Mouse (Mus musculus) gastrocnemius, adult 8-10 months (tissue): ENCODE results near the gene Slc4a2. TPM values are rescaled to one million over a fixed set of nuclear protein-coding genes. Genes with fewer than 3 reads are reported as not detected.

Source experiments
- DNase-seq, 2 experiments: peaks; one replicate each; pipeline ENCODE4 v3.0.0; 2022; ENCODE audit warnings: low spot score in 2 of 2
- total RNA-seq, 4 experiments: library from RNA; stranded (reverse); gene quantifications; 2 replicates each; pipeline ENCODE4 v1.2.4; 2022

Slc4a2 gene
- total RNA-seq, 4 experiments from 2014 or later, result 10.7 to 14.5 (median 12.6) TPM

- DNase-seq, result peak in 1 of 2 experiments; percentile 20
These were observed 1.9 kb downstream of the Slc4a2 start for GRCm38 (mm10) chr5:24425421-24426036.

- no peak for DNase-seq
These were observed 2.4 kb downstream of the Slc4a2 start for GRCm38 (mm10) chr5:24426037-24426432.

- no peak for DNase-seq
These were observed 3.1 kb downstream of the Slc4a2 start for GRCm38 (mm10) chr5:24426556-24427284.

- DNase-seq, result no peak
These were observed 3.6 kb downstream of the Slc4a2 start for GRCm38 (mm10) chr5:24427285-24427633.

DNA sequence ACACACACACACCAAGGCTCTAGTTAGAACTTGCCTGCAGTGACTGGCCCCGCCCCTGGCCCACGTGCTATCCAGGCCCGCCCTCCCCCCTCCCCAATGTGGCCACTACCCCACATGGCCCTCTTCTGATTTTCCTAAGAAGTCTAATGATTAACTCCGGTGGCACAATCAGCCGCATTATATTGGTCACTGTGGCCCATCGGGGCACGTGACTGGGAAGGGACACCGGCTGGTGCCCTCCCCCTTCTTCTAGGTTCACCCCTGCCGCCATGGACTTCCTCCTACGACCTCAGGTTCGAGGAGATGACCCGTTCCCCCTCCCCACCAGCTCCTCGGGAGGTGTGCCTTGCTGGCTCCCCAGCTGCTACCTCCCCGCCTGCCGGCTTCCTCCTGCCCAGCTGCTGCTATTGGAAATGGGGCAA, 4.4 kb downstream of the Slc4a2 start:
- DNase-seq, result no peak

DNA sequence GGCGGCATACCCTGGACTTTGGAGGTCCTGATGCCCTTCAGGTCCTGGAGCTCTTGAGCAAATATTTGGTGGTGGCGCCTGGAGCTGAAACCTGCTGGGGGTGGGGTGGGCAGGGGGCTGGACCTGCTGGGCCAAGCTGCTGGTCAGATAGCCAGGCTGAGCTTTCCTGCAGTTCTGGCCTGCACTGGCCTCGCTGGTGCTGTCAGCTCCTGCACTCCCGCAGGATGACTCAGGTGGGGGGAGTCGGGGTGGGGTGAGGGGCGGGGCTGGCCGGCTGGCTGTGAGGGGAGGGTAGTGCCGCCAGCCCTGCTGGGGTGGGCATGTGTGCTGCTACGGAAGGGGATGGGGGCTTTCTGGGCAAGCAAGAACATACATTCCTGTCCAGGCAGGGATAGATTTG, 5.0 kb downstream of the Slc4a2 start:
- no peak for DNase-seq

DNA sequence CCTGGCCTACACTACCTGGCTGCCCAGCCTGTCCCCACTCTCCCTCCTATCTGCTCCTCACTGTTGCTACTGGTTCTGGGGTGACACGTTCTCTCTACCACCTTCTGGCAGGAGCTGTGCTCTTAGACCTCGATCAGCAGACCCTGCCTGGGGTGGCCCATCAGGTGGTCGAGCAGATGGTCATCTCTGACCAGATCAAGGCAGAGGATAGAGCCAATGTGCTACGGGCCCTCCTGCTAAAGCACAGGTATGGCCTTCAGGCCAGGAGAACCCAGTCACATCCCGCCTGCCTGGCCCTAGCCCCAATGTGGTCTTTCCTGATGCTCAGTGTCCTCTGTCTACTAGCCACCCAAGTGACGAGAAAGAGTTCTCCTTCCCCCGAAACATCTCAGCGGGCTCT, 10.4 kb downstream of the Slc4a2 start:
- DNase-seq, result no peak

- no peak for DNase-seq
These were observed 17.6 kb downstream of the Slc4a2 start for GRCm38 (mm10) chr5:24441187-24441586.

GRCm38 (mm10) chr5:24442029-24442428, 18.4 kb downstream of the Slc4a2 start:
- no peak for DNase-seq

GRCm38 (mm10) chr5:24443204-24443603, 19.6 kb downstream of the Slc4a2 start:
- no peak for DNase-seq

DNA sequence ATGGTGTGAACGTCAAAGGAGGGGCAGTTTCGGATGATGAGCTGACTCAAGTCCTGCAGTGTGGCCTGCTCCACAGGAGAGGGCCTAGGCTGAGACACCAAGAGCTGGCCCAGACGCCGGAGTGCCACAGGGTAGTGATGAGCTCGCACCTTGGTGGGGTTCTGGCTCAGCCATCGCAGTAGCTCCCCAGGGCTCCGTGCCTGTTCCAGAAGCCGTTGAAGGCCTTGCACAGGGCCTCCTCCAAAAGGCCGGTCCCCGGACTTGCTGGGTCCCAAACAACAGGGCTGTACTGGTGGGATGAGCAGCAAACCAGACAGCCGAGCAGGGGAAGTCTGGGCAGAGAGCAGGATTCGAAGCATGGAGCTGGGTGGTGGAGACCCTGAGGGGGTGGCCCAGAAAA, 20.3 kb downstream of the Slc4a2 start:
- DNase-seq, result no peak

DNA sequence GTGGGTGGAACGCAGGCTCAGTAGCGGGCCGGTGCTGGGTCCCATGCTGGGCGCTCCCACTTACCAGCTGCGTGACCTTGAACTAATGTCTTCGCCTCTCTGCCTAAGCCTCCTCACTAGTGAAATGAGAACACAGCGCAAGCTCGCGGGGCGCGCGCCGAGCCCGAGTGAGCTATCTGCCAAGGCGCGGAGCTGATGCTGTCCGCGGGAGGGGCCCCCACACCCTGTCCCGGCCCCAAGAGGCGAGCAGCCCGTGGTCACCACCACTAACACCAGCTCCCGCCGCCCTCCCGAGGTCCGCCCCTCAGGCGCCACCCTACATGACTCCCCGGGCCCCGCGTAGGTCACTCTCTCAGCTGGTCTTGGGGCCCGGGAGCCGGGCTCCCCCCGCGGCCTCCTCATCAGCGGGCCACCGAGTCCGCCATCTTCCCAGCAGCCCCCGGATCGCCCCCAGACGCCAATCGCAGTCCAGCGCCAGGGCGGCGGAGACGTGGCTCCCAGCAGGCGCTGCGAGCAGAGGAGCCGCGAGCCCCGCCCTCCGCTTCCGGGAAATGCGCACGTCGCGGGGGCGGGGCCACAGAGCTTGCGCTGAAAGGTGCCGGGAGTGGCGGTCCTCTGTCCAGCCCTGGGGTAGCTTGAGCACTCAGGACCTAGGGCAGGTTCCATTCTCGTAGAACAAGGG, 21.2 kb downstream of the Slc4a2 start, which contains the start of gene Fastk:
Fastk (minus strand) TSS at position 542 of the 682 bp plus-strand sequence.
- peak; percentile 86 to 94 for DNase-seq

DNA sequence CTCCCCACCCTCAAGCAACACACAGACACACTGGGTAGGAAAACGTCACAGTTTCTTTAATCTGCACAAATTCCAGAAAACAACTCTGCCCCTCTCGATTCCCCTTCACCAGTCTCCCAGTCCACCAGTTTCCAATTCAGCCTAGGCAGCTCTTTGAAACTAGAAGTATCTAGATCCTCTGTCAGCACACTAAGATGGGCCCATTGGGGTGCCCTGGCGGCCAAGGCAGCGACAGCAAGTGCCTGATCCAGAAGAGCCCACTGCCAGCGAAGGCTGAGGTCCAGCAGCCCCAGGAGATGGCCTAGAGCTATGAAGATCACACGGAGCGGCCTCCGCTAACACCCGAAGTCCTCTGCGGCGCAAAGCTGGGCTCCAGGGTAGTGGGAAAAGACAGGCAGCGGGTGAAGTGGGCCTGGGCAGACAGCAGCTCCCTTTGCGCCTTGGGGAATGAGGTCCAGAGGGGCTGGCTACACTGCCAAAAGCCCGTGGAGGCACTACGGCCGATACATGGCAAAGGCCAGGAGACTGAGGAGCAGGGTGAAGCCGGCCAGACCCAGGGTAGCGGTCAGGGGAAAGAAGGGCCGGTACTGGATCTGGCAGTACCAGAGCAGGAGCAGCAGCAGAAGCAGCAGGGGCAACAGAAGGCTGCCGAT, 21.9 kb downstream of the Slc4a2 start:
- no peak for DNase-seq

DNA sequence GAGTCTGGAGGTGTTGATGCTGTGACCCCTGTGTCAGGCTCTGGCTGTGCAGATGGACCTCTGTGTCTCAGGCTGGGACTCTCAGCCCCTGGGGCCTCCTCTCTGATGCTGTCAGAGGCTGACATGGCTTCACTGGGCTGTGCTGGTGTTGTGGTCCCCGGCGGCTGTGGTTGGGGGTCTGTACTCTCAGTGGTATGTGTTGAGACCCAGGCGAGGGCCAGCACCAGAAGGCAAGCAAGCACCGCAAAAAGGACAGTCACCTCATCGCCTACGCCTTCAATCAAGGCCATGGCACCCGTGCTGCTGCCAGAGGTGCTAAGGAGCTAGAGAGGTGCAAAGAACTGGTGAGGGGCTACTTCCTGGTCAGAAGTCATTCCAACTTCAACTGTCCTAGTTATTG, 23.0 kb downstream of the Slc4a2 start:
- no peak for DNase-seq

- DNase-seq, result peak; percentile 72 to 80
These were observed 24.1 kb downstream of the Slc4a2 start, which contains the start of gene Tmub1 for GRCm38 (mm10) chr5:24447624-24448298. Gene Tmub1, minus strand, starts transcription at chr5:24447854.

GRCm38 (mm10) chr5:24451264-24452029, 27.8 kb downstream of the Slc4a2 start:
- DNase-seq, result peak; percentile 79 to 86

DNA sequence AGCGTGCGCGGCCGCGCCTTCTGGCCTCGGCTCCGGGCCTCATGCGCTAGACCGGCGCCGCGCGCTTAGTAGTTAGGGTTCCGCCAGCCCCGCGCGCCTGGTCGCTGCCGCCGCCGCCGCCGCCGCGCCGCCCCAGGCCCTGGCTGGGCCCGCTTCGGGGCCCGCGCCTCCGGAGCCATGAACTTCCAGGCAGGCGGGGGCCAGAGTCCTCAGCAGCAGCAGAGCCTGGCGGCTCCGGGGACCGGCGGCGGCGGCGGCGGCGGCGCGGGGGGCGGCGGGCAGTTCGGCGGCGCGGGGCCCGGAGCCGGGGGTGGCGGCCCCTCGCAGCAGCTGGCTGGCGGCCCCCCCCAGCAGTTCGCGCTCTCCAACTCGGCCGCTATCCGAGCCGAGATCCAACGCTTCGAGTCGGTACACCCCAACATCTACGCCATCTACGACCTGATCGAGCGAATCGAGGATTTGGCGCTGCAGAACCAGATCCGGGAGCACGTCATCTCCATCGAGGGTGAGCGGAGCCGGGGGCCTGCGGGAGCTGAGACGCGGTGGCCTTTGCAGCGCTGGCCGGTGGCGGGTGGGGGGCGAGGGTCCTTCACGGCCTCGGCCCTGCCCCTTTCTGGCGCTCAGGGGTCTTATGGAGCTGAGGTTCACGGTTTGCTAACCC, 28.5 kb downstream of the Slc4a2 start, which contains the start of gene Agap3:
Agap3 (plus strand) TSS at position 148 of the 661 bp plus-strand sequence.
- DNase-seq, result no peak

GRCm38 (mm10) chr5:24452691-24453233, 29.1 kb downstream of the Slc4a2 start:
- no peak for DNase-seq

- no peak for DNase-seq
These were observed 29.8 kb downstream of the Slc4a2 start for GRCm38 (mm10) chr5:24453283-24453984.
